Mouse (Mus musculus) lung, embryonic 15.5 days (tissue): ENCODE results near the gene Atf4. TPM values are rescaled to one million over a fixed set of nuclear protein-coding genes. Genes with fewer than 3 reads are reported as not detected.

Experiments
- ATAC-seq: fragments of 200-750 bp; cut with Nextera tagmentation; 2 replicates; pipeline ENCODE4 v1.8.0; 2017; ENCODE audit warnings: moderate number of reproducible peaks, borderline replicate concordance; ENCODE audit not compliant: low FRiP score, low TSS enrichment; ENCODE audit errors: extremely low read depth
- H3K27ac ChIP-seq: fragments of 300-500 bp; sonication (generic); 2 replicates; pipeline ENCODE4 v1.5.1; 2015; ENCODE audit warnings: moderate library complexity, mild to moderate bottlenecking, inconsistent platforms
- H3K27me3 ChIP-seq: fragments of 300-500 bp; sonication (generic); 2 replicates; pipeline ENCODE4 v1.6.1; 2015; ENCODE audit warnings: inconsistent platforms
- H3K36me3 ChIP-seq: fragments of 300-500 bp; sonication (generic); 2 replicates; pipeline ENCODE4 v1.6.1; 2015; ENCODE audit warnings: inconsistent platforms
- H3K4me1 ChIP-seq: fragments of 300-500 bp; sonication (generic); 2 replicates; pipeline ENCODE4 v1.6.1; 2015; ENCODE audit warnings: inconsistent platforms
- H3K4me2 ChIP-seq: fragments of 300-500 bp; sonication (generic); 2 replicates; pipeline ENCODE4 v1.6.1; 2015; ENCODE audit warnings: inconsistent platforms, mild to moderate bottlenecking, moderate library complexity
- H3K4me3 ChIP-seq: fragments of 300-500 bp; sonication (generic); 2 replicates; pipeline ENCODE4 v1.5.1; 2015; ENCODE audit warnings: mild to moderate bottlenecking, inconsistent platforms
- H3K9ac ChIP-seq: fragments of 300-500 bp; sonication (generic); 2 replicates; pipeline ENCODE4 v1.6.1; 2015; ENCODE audit warnings: inconsistent platforms
- H3K9me3 ChIP-seq: fragments of 300-500 bp; sonication (generic); 2 replicates; pipeline ENCODE4 v1.6.1; 2016; ENCODE audit warnings: inconsistent platforms
- WGBS: fragments of 180-500 bp; shearing (Covaris S2); methylation state at CpG from one replicate; pipeline ENCODE4 v1.1.7; 2015; 5-methylcytosine and 5-hydroxymethylcytosine counted together
- polyA plus RNA-seq: library from polyadenylated mRNA; unstranded; fragments of >200 nt; fragmentation: Nextera tagmentation; extraction: Ambion mirVana; gene quantifications from 2 replicates; pipeline ENCODE4 v1.2.1, GENCODE M21; 2015

The Atf4 gene
- polyA plus RNA-seq, 1 experiment from 2014 or later, result 124 TPM

GRCm38 (mm10) chr15:80266281-80266680 lies 11.3 kb downstream of the Atf4 start:
- Histone ChIP-seq H3K4me3 (no peak overlapping the region), H3K4me1 (peaks cover 18% of the 10 kb centered on the region), H3K9me3 (no peaks in the 10 kb centered on the region), H3K36me3 (no peaks in the 10 kb centered on the region), H3K4me2 (no peak overlapping the region), H3K9ac (no peak overlapping the region), H3K27ac (no peak overlapping the region), H3K27me3 (no peaks in the 10 kb centered on the region)
- no peak for ATAC-seq
- WGBS, result 0% methylated on average over 2 of the region's 2 CpGs

GRCm38 (mm10) chr15:80271858-80272396 lies 16.9 kb downstream of the Atf4 start:
- H3K4me2 ChIP-seq, result no peak overlapping the region
- H3K9me3 ChIP-seq, result no peaks in the 10 kb centered on the region
- no peaks in the 10 kb centered on the region for H3K36me3 ChIP-seq
- no peak overlapping the region for H3K27ac ChIP-seq
- WGBS, result 65% methylated on average over 3 of the region's 3 CpGs
- no peaks in the 10 kb centered on the region for H3K27me3 ChIP-seq
- no peak for ATAC-seq
- H3K4me3 ChIP-seq, result no peak overlapping the region
- H3K4me1 ChIP-seq, result no peaks in the 10 kb centered on the region
- H3K9ac ChIP-seq, result no peak overlapping the region

- no peak overlapping the region for H3K27ac ChIP-seq
- no peak for ATAC-seq
- no peak overlapping the region for H3K9ac ChIP-seq
- WGBS, result 43% methylated on average over 9 of the region's 9 CpGs
- H3K9me3 ChIP-seq, result no peaks in the 10 kb centered on the region
- no peaks in the 10 kb centered on the region for H3K4me1 ChIP-seq
- no peaks in the 10 kb centered on the region for H3K36me3 ChIP-seq
- H3K4me2 ChIP-seq, result no peak overlapping the region
- peaks cover 10% of the 10 kb centered on the region; the same call in 1 of the 2 replicates for H3K27me3 ChIP-seq
- no peak overlapping the region for H3K4me3 ChIP-seq
Observed at GRCm38 (mm10) chr15:80277107-80277506, 22.1 kb downstream of the Atf4 start.

- Histone ChIP-seq H3K9ac (no peak overlapping the region), H3K4me2 (no peak overlapping the region), H3K36me3 (no peaks in the 10 kb centered on the region), H3K4me1 (no peaks in the 10 kb centered on the region), H3K9me3 (no peaks in the 10 kb centered on the region), H3K27me3 (peaks cover 14% of the 10 kb centered on the region; the same call in 1 of the 2 replicates), H3K4me3 (no peak overlapping the region), H3K27ac (no peak overlapping the region)
- ATAC-seq, result no peak
- WGBS, result under 1% methylated on average over 6 of the region's 6 CpGs
Observed at GRCm38 (mm10) chr15:80277625-80278024, 22.6 kb downstream of the Atf4 start.

GRCm38 (mm10) chr15:80278121-80278759 lies 23.3 kb downstream of the Atf4 start:
- H3K4me1 ChIP-seq, result no peaks in the 10 kb centered on the region
- no peak for ATAC-seq
- H3K27me3 ChIP-seq, result peaks cover 18% of the 10 kb centered on the region
- no peak overlapping the region for H3K4me3 ChIP-seq
- H3K4me2 ChIP-seq, result no peak overlapping the region
- no peak overlapping the region for H3K9ac ChIP-seq
- WGBS, result 48% methylated on average over 5 of the region's 5 CpGs
- H3K36me3 ChIP-seq, result no peaks in the 10 kb centered on the region
- no peak overlapping the region for H3K27ac ChIP-seq
- no peaks in the 10 kb centered on the region for H3K9me3 ChIP-seq

GRCm38 (mm10) chr15:80279053-80279452 lies 24.1 kb downstream of the Atf4 start:
- Histone ChIP-seq H3K27me3 (peaks cover 26% of the 10 kb centered on the region), H3K27ac (no peak overlapping the region), H3K4me3 (no peak overlapping the region), H3K4me2 (no peak overlapping the region), H3K9me3 (no peaks in the 10 kb centered on the region), H3K4me1 (no peaks in the 10 kb centered on the region), H3K9ac (no peak overlapping the region), H3K36me3 (no peaks in the 10 kb centered on the region)
- no peak for ATAC-seq
- 67% methylated on average over 2 of the region's 2 CpGs for WGBS

- ATAC-seq, result no peak
- H3K4me1 ChIP-seq, result no peaks in the 10 kb centered on the region
- no peaks in the 10 kb centered on the region for H3K36me3 ChIP-seq
- no peak overlapping the region for H3K9ac ChIP-seq
- 22% methylated on average over 6 of the region's 6 CpGs for WGBS
- peaks cover 42% of the 10 kb centered on the region for H3K27me3 ChIP-seq
- no peak overlapping the region for H3K27ac ChIP-seq
- H3K4me2 ChIP-seq, result no peak overlapping the region
- H3K4me3 ChIP-seq, result no peak overlapping the region
- H3K9me3 ChIP-seq, result no peaks in the 10 kb centered on the region
Observed at GRCm38 (mm10) chr15:80280646-80281045, 25.7 kb downstream of the Atf4 start.

DNA sequence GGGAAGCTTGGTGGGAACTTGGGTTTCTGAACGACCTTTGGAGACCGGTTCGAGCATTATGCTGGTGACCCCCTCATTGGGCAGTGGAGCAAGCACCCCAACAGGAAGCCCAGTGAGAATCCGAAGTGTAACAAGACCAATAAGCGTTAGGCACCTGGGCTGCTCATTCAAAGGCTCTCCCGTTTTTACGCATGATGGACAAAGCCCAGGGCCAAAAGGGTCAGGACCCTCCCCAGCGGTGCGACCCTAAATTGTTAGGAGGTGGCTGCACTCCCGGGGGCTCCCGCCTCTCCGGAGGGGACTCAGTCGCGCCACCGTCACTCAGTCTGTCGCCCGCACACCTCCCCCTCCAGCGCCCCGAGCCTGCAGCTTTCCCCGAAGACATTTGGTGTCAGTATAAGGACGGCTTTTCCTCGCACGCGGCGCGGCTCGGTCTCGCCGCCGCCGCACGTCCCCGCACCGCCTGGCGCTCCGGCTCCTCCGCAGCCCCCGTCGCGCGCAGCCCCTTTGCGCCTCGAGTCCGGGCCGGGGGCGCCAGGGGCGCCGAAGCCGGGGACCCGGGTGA lies 31.9 kb downstream of the Atf4 start, which contains the start of gene Cacna1i:
TSS of gene Cacna1i (plus strand) at position 388 of the 565 bp plus-strand sequence.
- Histone ChIP-seq H3K9ac (no peak within 1 kb of the TSS), H3K4me3 (peak within 1 kb of the TSS; percentile 36), H3K4me1 (peaks cover 6% of the 10 kb centered on the region; the same call in 1 of the 2 replicates), H3K27ac (no peak within 1 kb of the TSS), H3K27me3 (peaks cover 93% of the 10 kb centered on the region), H3K36me3 (no peaks in the 10 kb centered on the region), H3K9me3 (no peaks in the 10 kb centered on the region), H3K4me2 (peak within 1 kb of the TSS; percentile 78)
- 2% methylated on average over 50 of the region's 50 CpGs for WGBS
- ATAC-seq, result no peak

DNA sequence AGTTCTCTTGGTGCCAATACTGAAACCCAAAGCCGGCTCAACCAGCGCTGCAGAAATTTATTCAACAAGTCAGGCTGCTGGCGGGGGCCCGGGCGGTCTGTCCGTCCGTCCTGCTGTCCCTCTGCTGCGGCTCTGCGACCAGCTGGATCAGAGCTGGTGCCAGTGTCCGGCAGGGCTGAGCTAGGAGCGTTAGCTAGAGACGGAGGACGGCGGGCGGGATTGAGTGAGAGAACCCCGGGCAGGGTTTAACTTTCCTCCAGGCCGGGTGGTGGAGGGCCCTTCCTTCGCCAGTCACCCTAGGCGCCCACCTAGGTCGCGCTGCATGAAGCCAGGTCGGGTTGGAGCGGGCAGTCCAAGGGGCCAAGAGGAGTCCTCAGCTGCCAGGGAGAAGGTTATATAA lies 33.1 kb downstream of the Atf4 start:
- no peak for ATAC-seq
- H3K27me3 ChIP-seq, result peaks cover 85% of the 10 kb centered on the region
- peak overlapping the region; percentile 36 for H3K4me3 ChIP-seq
- peak overlapping the region; percentile 78 for H3K4me2 ChIP-seq
- peaks cover 6% of the 10 kb centered on the region; the same call in 1 of the 2 replicates for H3K4me1 ChIP-seq
- WGBS, result 4% methylated on average over 23 of the region's 23 CpGs
- H3K27ac ChIP-seq, result no peak overlapping the region
- H3K36me3 ChIP-seq, result no peaks in the 10 kb centered on the region
- H3K9me3 ChIP-seq, result no peaks in the 10 kb centered on the region
- no peak overlapping the region for H3K9ac ChIP-seq

GRCm38 (mm10) chr15:80289436-80289835 lies 34.5 kb downstream of the Atf4 start:
- H3K27me3 ChIP-seq, result peaks cover 72% of the 10 kb centered on the region
- WGBS, result 9% methylated on average over 10 of the region's 10 CpGs
- H3K36me3 ChIP-seq, result no peaks in the 10 kb centered on the region
- H3K9ac ChIP-seq, result no peak overlapping the region
- H3K4me2 ChIP-seq, result no peak overlapping the region
- H3K9me3 ChIP-seq, result no peaks in the 10 kb centered on the region
- peaks cover 6% of the 10 kb centered on the region; the same call in 1 of the 2 replicates for H3K4me1 ChIP-seq
- no peak overlapping the region for H3K27ac ChIP-seq
- no peak for ATAC-seq
- H3K4me3 ChIP-seq, result no peak overlapping the region

DNA sequence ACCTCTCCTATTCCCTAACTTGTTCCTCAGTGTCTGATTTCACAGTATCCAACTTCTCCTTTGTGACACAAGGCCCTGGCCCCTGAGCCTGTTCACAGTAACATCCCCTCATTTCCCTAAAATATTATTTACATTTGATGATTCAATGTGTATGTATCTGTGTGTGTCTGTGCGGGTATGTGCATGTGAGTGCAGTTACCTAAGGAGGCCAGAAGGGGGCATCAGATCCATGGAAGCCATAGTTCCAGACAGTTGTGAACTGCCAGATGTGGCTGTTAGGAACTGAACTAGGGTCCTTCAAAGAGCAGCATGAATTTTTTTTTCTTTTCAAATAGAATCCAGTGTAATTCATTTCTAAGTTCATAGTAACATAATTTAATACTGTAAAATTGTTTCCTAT lies 42.2 kb downstream of the Atf4 start:
- Histone ChIP-seq H3K4me3 (no peak overlapping the region), H3K36me3 (no peaks in the 10 kb centered on the region), H3K27me3 (no peaks in the 10 kb centered on the region), H3K9me3 (no peaks in the 10 kb centered on the region), H3K4me1 (no peaks in the 10 kb centered on the region), H3K9ac (no peak overlapping the region), H3K27ac (no peak overlapping the region), H3K4me2 (no peak overlapping the region)
- whole genome bisulfite sequencing, result 89% methylated on average over 1 of the region's 1 CpGs
- no peak for ATAC-seq

GRCm38 (mm10) chr15:80303779-80304178 lies 48.8 kb downstream of the Atf4 start:
- no peak for ATAC-seq
- H3K27me3 ChIP-seq, result no peaks in the 10 kb centered on the region
- no peaks in the 10 kb centered on the region for H3K36me3 ChIP-seq
- no peaks in the 10 kb centered on the region for H3K9me3 ChIP-seq
- no peak overlapping the region for H3K4me3 ChIP-seq
- no peak overlapping the region for H3K27ac ChIP-seq
- 66% methylated on average over 14 of the region's 14 CpGs for WGBS
- no peak overlapping the region for H3K4me2 ChIP-seq
- no peak overlapping the region for H3K9ac ChIP-seq
- no peaks in the 10 kb centered on the region for H3K4me1 ChIP-seq
